Mouse (Mus musculus): ENCODE results near the gene Masp2. TPM values are rescaled to one million over a fixed set of nuclear protein-coding genes. Genes with fewer than 3 reads are reported as not detected.

Gene Masp2
- total RNA-seq, 2 experiments from 2014 or later: not detected

DNA sequence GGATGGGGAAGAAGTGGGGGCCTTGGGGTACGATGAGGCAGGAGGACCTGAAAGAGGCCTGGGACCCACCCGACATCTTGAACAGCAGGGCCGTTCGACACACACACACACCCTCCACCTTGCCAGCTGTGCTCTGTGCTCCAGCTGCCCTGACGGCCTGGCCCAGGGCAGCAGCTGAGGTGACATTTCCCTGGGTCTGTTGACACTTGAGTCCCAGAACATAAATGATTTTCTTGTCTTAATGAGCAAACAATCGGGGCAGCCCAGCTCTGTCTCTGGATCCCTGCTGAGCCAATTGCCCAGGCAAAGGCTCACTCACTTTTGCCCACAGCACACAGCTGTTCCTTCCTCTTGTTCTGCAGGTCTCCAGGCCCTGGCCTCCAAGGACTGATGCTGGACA, 61.7 kb downstream of the Masp2 start:
- no peak for ATAC-seq (replicated peaks; ENCODE audit: low FRiP score, poor library complexity, severe bottlenecking)

Other genes with a start within 250 kb of the Masp2 start
- gene Ubiad1, start 157.8 kb upstream of the Masp2 start, total RNA-seq (2015; ENCODE audit: low replicate concordance): 0.77 and 2.3 TPM in 2 replicates
- 1.3 and 4.9 TPM in 2 replicates for gene Ubiad1, start 157.8 kb upstream of the Masp2 start, total RNA-seq (2017; ENCODE audit: low replicate concordance)
- gene Mtor, start 153.9 kb upstream of the Masp2 start, total RNA-seq (2015; ENCODE audit: low replicate concordance): 4.6 and 5.4 TPM in 2 replicates
- 5.2 and 7.8 TPM in 2 replicates for gene Mtor, start 153.9 kb upstream of the Masp2 start, total RNA-seq (2017; ENCODE audit: low replicate concordance)
- 0.58 TPM in 1 of 2 replicates, not detected in the other for gene Angptl7, start 102.1 kb upstream of the Masp2 start, total RNA-seq (2015; ENCODE audit: low replicate concordance)
- gene Angptl7, start 102.1 kb upstream of the Masp2 start, total RNA-seq (2017; ENCODE audit: low replicate concordance): not detected in 2 replicates
- gene Exosc10, start 44.1 kb upstream of the Masp2 start, total RNA-seq (2015; ENCODE audit: low replicate concordance): 9.4 and 17.3 TPM in 2 replicates
- gene Exosc10, start 44.1 kb upstream of the Masp2 start, total RNA-seq (2017; ENCODE audit: low replicate concordance): 11.2 and 16.9 TPM in 2 replicates
- gene Srm, start 11.1 kb upstream of the Masp2 start, total RNA-seq (2015; ENCODE audit: low replicate concordance): 25.7 and 26.5 TPM in 2 replicates
- 2.4 and 9.6 TPM in 2 replicates for gene Srm, start 11.1 kb upstream of the Masp2 start, total RNA-seq (2017; ENCODE audit: low replicate concordance)
- 83.6 and 89.4 TPM in 2 replicates for gene Tardbp, start 24.5 kb downstream of the Masp2 start, total RNA-seq (2015; ENCODE audit: low replicate concordance)
- gene Tardbp, start 24.5 kb downstream of the Masp2 start, total RNA-seq (2017; ENCODE audit: low replicate concordance): 112 and 199 TPM in 2 replicates
- not detected in 2 replicates for gene Gm572, start 40.8 kb downstream of the Masp2 start, total RNA-seq (2015; ENCODE audit: low replicate concordance)
- not detected in 2 replicates for gene Gm572, start 40.8 kb downstream of the Masp2 start, total RNA-seq (2017; ENCODE audit: low replicate concordance)
- gene Casz1, start 201.9 kb downstream of the Masp2 start, total RNA-seq (2015; ENCODE audit: low replicate concordance): 1.5 and 2.5 TPM in 2 replicates
- 1.2 and 1.5 TPM in 2 replicates for gene Casz1, start 201.9 kb downstream of the Masp2 start, total RNA-seq (2017; ENCODE audit: low replicate concordance)